Mouse (Mus musculus): ENCODE measurements at regions not wholly inside any gene's neighbourhood (a gene's known extent, or its start where the extent isn't known, plus 50 kb on each side); places are given as distances from the start of the nearest gene placed in this dataset.

DNA sequence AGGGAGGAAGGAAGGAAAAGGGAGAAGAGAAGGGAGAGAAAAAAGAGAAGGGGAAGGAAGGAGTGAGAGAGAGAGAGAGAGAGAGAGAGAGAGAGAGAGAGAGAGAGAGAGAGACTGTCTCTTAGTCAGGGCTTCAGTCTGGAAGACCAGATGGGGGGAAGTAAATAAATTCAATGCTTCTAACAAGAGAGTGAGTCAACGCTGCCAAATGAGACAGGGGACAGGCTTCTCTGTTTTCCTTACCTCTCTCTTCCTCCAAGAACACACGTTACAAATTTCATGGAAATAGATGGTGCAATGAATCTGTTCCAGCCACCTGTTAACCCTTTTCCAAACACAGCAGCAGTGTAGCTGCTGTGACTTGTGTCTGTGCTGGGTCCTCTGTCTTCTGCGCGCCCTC is 85.1 kb upstream of the Gdnf start:
- Histone ChIP-seq H3K9ac (replicated peaks; ENCODE audit: low read depth, low read length) (no peak overlapping the region), H3K9me3 (ENCODE audit: control insufficient read depth, low read depth, low read length) (no peaks in the 10 kb centered on the region), H3K27ac (ENCODE audit: low read length) (no peak overlapping the region), H3K4me3 (ENCODE audit: low read depth, low read length) (no peak overlapping the region), H3K4me1 (ENCODE audit: control insufficient read depth, insufficient read depth, low read length) (no peaks in the 10 kb centered on the region), H3K27me3 (ENCODE audit: control insufficient read depth, insufficient read depth, low read length) (no peaks in the 10 kb centered on the region), H3K36me3 (ENCODE audit: control insufficient read depth, insufficient read depth, low read length) (no peaks in the 10 kb centered on the region), H3K4me2 (replicated peaks; ENCODE audit: low read depth, low read length) (no peak overlapping the region)
- WGBS: 43% methylated on average over 4 of the region's 4 CpGs
- ATAC-seq (ENCODE audit: insufficient number of reproducible peaks, insufficient read depth, low FRiP score, low read depth): no peak

DNA sequence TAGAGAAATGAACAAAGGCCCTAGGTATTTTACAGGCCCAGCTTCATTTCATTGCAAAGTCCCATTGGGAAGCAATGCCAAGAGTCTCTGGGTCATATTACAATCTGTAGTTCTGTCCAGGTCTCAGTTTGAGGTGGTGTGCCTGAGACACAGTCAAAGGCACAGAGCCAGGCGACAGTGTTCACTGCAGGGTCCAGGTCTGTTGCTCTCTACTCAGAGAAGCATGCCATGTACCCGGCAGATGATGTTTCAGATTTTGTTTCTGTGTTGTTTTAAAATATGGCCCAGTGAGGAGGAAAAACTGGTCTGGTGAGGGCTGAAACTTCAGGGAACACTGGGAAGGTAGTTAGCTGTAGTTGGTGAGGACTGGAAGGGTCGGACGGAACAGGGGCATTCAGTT is 63.1 kb upstream of the Gdnf start:
- no peak overlapping the region for H3K4me2 ChIP-seq (replicated peaks; ENCODE audit: low read depth, low read length)
- no peak overlapping the region for H3K4me3 ChIP-seq (ENCODE audit: low read depth, low read length)
- H3K9me3 ChIP-seq (ENCODE audit: control insufficient read depth, low read depth, low read length): no peaks in the 10 kb centered on the region
- no peak overlapping the region for H3K9ac ChIP-seq (replicated peaks; ENCODE audit: low read depth, low read length)
- no peak overlapping the region for H3K27ac ChIP-seq (ENCODE audit: low read length)
- H3K27me3 ChIP-seq (ENCODE audit: control insufficient read depth, insufficient read depth, low read length): no peaks in the 10 kb centered on the region
- no peaks in the 10 kb centered on the region for H3K36me3 ChIP-seq (ENCODE audit: control insufficient read depth, insufficient read depth, low read length)
- 82% methylated on average over 4 of the region's 4 CpGs for WGBS
- H3K4me1 ChIP-seq (ENCODE audit: control insufficient read depth, insufficient read depth, low read length): no peaks in the 10 kb centered on the region
- no peak for ATAC-seq (ENCODE audit: insufficient number of reproducible peaks, insufficient read depth, low FRiP score, low read depth)

DNA sequence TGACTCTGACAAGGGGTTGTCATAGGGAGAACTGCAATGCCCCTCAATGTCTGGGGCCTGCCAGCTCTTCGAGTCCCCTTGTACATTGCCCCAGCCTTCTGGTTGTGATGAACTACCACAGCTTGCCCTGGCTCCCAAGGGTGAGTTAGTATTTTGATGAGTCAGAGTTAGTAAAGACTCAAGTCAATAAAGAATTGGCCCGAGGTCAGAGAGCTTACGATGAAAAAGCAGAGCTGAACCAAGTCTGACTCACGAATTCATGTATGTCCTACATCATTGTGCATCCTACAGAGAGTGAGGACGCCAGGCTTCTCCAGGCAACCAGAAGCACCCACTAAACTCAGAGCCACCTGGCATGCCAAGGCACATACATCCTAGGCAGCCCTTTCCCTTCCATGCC is 60.2 kb upstream of the Gdnf start:
- Histone ChIP-seq H3K27me3 (ENCODE audit: control insufficient read depth, insufficient read depth, low read length) (no peaks in the 10 kb centered on the region), H3K4me1 (ENCODE audit: control insufficient read depth, insufficient read depth, low read length) (no peaks in the 10 kb centered on the region), H3K4me3 (ENCODE audit: low read depth, low read length) (no peak overlapping the region), H3K27ac (ENCODE audit: low read length) (no peak overlapping the region), H3K36me3 (ENCODE audit: control insufficient read depth, insufficient read depth, low read length) (no peaks in the 10 kb centered on the region), H3K9me3 (ENCODE audit: control insufficient read depth, low read depth, low read length) (no peaks in the 10 kb centered on the region), H3K9ac (replicated peaks; ENCODE audit: low read depth, low read length) (no peak overlapping the region), H3K4me2 (replicated peaks; ENCODE audit: low read depth, low read length) (no peak overlapping the region)
- WGBS: 87% methylated on average over 5 of the region's 5 CpGs
- ATAC-seq (ENCODE audit: insufficient number of reproducible peaks, insufficient read depth, low FRiP score, low read depth): no peak
